Mouse (Mus musculus): Measurements from ENCODE around the gene Ntrk3. TPM values are rescaled to one million over a fixed set of nuclear protein-coding genes. Genes with fewer than 3 reads are reported as not detected.

Gene Ntrk3
- total RNA-seq, 1 experiment from 2014 or later: 1.9 TPM

DNA sequence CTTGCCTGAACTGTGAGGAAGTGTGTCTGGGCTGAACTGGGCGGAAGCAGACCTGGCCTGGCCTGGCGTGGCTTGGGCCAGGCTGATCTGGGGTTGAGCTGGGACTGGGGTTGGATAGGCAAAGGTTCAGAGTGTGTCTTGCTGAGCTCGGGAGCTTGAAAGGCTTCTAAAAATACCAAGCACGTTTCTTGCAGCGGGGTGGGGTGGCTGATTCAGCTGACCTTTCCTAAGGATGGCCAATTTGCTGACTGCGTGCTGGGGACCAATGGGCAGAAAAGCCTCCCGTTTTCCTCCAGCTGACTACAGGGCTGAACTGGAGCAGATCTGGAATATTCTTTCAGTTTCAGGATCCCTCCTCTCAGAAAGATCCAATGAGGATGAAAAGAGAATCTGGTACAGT, 148.0 kb downstream of the Ntrk3 start:
- no peak for ATAC-seq (ENCODE audit: extremely low read depth, insufficient number of reproducible peaks, low FRiP score, poor library complexity, severe bottlenecking)

DNA sequence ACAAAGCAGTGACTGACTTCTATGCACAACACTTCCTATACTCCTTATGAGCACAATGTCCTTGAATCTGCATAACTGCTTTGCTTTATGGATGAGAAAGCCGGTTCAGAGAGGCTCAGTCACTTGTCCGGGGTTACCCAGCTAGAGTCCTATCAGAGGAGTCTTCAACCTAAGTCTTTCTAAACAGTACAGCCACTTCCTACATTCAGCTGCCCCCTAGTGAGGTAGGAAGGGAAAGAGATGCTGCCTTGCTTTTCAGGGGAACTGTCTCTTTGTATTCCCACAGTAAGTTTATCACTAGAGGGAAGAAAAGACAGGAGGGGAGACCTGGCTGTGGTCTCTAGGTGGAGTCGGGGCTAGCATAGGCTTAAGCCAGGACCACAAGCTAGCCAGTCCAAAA, 151.0 kb downstream of the Ntrk3 start:
- no peak for ATAC-seq (ENCODE audit: extremely low read depth, insufficient number of reproducible peaks, low FRiP score, poor library complexity, severe bottlenecking)

DNA sequence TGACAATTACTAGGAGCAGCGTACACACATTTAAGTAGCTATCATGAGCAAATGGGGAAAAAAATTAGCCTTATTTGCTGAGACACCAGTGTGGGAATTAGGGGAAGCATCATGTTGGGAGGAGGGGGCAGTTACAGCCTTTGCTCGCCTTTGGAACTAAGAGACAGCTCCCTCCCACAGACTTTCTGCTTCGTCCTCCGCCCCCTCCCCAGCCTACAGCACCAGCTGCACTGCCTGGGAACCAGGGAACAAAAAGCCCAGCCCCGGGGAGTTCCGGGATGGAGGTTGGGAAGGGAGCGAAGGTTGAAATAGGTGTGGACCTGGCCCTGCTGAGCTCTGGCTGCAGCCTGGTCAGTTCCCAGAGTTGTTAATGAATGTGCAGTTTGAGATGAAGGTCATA, 151.9 kb downstream of the Ntrk3 start:
- no peak for ATAC-seq (ENCODE audit: extremely low read depth, insufficient number of reproducible peaks, low FRiP score, poor library complexity, severe bottlenecking)

DNA sequence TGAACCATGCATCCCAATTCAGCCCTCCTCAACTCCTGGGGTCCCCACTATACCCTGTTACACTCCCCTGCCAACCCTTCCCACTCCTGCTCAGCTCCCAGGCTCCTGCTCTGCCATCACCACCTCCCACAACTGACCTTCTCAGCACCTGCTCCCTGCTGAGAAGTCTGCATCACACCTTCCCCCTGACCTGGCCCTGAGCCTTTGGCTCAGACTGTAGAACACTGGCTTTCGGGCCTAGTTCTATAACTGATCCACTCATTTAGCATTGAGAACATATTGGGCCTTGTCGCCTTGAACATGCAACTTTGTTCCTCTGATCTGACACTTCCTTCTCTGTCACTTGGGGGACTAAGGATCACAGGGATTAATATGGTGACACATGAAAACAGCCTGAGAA, 152.9 kb downstream of the Ntrk3 start:
- no peak for ATAC-seq (ENCODE audit: extremely low read depth, insufficient number of reproducible peaks, low FRiP score, poor library complexity, severe bottlenecking)

DNA sequence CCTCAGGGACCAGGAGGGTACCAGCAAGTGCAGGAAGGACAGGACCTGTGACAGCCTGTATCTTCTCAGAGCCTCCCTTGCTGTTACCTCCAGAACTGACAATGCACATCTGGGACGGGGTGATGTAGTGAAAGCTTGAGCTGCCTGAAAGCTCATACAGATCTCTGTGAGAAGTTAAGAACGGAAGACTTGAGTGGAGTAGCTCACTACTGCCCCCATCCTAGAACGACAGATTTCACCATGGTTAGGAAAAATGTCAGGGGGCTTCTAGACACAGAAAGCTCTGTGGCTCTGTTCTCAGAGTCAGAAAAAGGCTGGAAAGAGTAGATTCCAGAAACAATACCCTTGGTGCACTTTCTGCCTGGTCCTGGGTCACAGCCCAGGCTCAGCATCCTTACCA, 153.3 kb downstream of the Ntrk3 start:
- no peak for ATAC-seq (ENCODE audit: extremely low read depth, insufficient number of reproducible peaks, low FRiP score, poor library complexity, severe bottlenecking)

DNA sequence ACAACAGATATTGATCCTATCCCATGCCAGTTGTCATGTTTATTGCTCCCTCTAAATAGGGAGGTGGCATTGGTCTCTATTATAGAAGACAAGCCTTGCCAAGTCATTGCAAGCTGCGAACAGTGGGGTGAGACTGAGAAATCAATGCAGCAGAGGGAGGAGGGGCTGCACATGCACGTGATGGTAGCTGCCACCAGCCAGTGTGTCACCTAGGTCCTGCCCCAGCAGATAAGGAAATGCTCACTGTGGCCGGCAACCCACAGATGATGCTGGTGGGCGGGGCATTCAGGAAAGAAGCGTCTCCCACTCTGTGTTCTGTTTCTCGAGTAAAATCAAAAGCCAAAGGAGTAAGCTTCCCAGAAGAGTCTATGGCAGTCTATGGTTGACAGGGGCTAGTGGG, 154.1 kb downstream of the Ntrk3 start:
- ATAC-seq (ENCODE audit: extremely low read depth, insufficient number of reproducible peaks, low FRiP score, poor library complexity, severe bottlenecking): no peak

DNA sequence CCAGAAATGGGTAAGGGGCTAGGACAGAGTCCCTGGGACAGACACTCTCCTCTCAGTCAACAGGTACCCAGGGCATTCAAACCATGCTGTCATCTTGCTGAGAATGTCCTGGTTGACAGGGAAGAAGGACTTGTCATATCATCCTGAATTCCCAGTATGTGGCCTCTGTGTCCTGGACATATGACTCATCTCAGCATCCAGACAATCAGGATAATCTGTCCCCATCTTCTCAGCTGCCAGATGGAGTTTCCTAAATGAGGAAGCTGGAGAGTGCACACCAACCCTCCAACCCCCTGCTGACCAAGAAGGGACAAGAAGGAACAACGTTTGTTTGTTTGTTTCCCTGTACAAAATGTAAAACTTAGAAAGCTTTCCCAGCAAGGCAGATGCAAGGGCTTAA, 156.5 kb downstream of the Ntrk3 start:
- ATAC-seq (ENCODE audit: extremely low read depth, insufficient number of reproducible peaks, low FRiP score, poor library complexity, severe bottlenecking): no peak

DNA sequence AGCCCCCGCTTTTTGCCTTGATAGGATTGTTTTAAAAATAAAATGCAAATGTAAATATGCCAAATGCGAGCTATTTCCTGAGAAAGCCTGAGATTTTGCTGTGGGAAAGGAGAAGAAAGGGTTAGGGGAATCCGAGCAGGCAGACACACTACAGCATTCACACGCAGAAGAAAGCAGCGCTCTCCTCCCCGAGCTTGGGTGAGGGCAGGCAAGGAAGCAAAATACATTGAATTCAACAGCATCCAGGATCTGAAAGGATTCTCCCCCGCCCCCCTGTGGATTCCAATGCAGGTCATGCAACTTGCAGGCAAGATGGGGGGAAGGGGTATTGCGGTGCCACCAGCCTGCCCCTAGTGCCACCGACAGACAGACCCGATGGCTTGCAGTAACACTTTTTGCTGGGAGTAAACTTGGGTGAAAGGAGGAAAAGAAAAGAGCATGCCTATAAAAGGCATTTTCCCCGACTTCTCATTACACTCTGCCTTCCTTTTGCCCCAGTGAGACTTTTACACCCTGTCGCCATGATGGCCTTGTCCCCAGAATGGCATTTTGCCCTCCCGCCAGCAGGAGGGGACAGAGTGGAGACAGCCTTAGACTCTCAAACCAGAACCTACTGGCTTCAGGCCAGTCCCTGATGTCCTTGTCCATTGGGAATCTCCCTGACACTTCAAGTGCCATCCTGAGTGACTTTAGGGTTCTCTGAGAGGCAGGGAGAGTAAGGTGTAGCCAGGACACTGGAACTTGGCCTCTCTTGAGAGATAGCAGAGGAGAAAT, 158.2 kb downstream of the Ntrk3 start:
- no peak for ATAC-seq (ENCODE audit: extremely low read depth, insufficient number of reproducible peaks, low FRiP score, poor library complexity, severe bottlenecking)

DNA sequence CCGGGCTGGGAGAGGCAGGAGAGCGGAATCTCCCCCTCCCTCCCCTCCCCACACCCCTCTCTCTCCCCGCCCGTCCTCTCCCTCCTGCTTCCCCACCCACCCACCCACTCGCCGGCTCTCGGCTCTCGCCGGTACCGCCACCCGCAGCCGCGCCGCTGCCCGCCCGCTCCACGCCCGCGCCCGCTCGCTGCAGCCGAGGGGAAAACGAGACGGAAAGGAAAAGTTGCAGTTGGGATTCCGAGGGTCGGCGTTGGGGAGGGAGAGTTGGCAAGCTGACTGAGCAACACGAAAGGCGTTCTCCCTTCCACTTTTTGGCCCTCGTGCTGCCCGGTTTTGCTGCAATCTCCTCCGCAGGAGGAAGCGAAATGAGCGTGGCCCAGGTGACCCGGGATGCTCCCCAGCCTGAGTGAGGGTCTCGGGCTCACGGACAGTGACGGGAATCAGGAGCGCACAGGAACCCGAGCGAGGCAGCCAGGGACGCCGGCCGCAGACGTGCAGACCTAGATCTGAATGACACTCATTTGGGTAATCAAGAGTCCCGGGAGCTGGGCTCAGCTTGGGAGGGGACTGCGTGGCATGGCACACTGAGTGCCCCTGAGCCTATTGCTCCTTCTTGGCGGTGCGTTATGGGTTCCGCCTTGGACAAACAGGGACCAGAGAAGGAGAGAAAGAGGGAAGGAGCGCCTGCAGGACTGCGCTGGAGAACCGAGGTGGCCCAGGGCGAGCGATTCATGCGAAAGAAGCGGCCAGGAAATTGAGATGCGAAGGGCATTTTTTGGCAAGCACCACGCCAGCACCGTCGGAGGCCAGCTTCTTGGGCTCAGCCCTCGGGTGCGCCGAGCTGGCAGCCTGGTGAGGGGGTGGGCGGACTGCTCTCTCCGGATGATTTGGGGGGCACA, 159.1 kb downstream of the Ntrk3 start:
- ATAC-seq (ENCODE audit: extremely low read depth, insufficient number of reproducible peaks, low FRiP score, poor library complexity, severe bottlenecking): no peak

DNA sequence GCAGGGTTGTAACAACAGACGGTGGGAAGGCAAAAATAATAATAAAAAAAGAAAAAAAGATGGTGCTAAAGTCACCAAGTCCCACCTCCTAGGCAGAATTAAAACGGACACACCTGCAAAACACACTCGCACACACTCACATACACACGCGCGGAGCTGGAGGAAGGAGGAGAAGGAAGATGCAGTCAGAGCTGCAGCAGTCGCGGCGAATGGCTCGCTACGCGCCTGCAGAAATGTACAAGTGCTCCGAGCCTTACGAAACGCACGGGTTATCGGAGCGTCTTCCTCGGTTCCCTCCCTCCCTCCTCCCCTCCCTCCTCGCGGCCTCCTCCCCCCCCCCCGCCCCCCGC, 159.7 kb downstream of the Ntrk3 start:
- no peak for ATAC-seq (ENCODE audit: extremely low read depth, insufficient number of reproducible peaks, low FRiP score, poor library complexity, severe bottlenecking)

DNA sequence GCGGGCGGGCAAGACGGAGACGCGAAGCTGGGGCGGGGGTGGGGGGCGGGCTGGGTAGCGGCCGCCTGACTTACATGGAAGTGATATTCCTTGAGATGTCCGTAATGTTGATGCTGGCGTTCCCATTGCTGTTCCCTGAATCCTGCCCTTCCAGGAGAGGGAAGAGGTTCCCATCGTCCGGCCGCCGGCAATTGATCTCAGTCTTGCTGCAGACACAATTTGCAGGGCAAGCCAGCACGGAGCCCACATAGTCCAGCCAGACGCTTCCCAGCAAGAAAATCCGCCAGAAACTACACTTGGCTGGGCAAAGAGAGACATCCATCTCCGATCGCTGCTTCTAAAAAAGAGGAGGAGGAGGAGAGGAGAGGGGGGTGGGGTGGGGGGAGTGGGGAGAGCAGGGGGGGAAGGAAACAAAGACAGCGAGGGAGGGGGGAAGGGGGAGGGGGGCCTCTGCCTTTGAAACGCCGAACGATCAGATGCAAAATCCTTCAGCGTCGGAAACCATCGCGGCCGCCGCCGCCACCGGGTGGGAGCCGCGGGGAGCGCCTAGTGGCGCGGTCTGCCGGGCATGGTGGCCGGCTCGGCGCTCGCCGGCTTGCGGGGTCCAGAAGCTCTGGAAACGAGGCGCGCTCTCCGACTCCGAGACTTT, 160.2 kb downstream of the Ntrk3 start:
- no peak for ATAC-seq (ENCODE audit: extremely low read depth, insufficient number of reproducible peaks, low FRiP score, poor library complexity, severe bottlenecking)

DNA sequence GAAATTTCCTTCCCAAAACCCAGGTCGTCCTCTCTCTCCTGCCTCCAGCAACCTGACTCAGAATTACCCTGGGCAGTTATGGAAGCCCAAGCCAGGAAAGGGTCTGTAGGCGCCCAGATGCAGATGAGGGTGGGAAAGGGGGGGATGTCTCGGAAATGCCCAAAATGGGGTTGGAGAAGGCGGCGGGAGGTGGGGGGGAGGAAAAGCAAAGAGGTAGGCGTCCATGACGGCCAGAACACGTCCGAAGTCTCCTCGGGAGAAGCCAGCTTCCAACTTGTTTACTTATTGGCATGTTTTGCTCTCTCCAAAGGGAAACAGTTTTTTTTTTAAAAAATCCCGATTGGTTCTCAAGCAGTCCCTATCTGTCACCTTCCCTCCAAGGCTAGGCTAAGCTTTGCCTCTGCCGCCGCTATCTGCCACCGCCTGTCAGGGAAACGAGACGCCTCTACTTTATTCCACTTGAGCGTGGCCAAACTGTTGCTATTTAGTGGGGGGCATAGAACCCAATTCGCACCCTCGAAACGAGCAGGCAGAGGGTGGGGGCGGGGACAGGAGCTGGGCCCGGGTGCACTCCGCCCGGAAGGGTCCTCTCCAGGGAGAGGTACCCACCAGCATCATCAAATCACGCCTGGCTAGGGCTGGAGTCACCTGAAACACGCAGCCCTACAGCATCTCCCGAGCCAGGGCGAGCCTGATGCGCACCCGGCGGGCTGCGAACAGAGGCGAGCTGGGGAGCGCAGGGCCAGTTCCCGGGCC, 160.9 kb downstream of the Ntrk3 start:
- ATAC-seq (ENCODE audit: extremely low read depth, insufficient number of reproducible peaks, low FRiP score, poor library complexity, severe bottlenecking): no peak

DNA sequence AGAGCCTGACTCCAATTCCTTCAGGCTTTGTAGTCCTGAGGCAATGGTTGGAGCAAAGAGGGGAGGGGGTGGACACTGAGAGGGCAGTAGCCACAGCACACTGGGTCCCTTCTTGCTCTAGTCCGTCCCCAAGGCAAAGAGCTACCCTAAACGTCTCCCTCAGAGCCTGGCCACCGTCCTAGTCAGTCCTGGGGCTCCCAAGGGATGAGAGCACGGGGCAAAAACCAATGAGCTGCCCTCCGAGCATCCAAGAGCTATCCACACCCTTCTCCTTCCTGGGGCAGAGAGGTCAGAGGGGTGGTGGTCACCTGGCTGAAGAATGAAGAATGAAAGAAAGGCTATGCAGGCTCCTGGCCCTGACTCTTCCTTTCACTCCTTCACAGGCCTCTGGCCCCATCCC, 161.6 kb downstream of the Ntrk3 start:
- no peak for ATAC-seq (ENCODE audit: extremely low read depth, insufficient number of reproducible peaks, low FRiP score, poor library complexity, severe bottlenecking)

DNA sequence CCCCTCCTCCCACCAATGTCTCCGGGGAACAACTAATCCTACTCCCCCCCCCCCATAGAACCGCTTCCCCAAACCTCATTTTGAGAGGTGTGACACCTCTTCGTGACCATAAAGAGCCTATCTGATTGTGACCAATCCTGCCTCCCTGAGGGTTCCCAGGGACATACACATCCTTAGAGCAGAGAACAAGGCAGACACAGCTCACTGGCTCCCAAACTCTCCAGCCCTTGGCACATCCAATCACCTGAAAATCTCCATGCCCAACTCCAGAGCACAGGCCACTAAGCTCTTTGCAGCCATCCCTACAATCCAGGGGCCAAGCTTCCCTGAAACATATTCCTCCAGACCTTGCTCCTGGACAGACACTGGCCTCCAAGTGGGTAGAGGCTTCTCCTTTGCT, 162.3 kb downstream of the Ntrk3 start:
- ATAC-seq (ENCODE audit: extremely low read depth, insufficient number of reproducible peaks, low FRiP score, poor library complexity, severe bottlenecking): no peak

DNA sequence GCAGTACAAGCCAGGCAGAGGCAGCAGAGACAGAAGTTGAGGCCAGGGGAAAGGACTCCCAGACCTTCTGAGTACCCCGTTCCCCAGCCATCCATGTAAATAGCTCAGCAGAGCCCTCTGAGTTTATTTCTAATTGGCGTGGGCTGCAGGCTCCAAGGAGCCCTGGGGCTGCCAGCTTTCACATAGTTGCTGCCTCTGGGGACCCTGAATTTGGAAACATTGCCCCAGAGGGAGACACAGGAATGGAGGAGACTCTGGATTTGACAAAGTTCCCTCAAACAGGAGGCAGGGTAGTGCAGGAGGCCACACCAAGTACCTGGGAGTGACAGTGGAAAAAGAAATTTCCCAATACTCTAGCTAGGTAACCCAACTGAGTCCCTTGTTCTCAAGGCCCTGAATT, 166.6 kb downstream of the Ntrk3 start:
- ATAC-seq (ENCODE audit: extremely low read depth, insufficient number of reproducible peaks, low FRiP score, poor library complexity, severe bottlenecking): no peak

DNA sequence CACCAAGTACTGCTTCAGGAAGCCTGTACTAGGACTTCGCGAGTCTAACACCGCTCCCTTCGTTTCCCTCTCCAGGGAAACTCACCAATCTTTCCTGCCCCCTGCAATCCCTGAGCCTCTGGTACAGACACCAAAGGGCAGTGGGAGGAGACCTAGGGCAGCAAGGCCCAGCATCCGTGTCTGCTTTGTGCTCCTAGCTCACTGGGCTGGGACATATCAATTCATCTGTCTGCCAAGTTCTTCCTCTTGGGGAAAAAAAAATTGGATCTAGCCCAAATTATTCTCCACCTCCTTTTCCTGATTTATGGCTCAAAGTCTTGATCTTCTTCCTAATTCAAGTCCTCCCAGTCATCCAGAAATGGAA, 168.6 kb downstream of the Ntrk3 start:
- ATAC-seq (ENCODE audit: extremely low read depth, insufficient number of reproducible peaks, low FRiP score, poor library complexity, severe bottlenecking): no peak

DNA sequence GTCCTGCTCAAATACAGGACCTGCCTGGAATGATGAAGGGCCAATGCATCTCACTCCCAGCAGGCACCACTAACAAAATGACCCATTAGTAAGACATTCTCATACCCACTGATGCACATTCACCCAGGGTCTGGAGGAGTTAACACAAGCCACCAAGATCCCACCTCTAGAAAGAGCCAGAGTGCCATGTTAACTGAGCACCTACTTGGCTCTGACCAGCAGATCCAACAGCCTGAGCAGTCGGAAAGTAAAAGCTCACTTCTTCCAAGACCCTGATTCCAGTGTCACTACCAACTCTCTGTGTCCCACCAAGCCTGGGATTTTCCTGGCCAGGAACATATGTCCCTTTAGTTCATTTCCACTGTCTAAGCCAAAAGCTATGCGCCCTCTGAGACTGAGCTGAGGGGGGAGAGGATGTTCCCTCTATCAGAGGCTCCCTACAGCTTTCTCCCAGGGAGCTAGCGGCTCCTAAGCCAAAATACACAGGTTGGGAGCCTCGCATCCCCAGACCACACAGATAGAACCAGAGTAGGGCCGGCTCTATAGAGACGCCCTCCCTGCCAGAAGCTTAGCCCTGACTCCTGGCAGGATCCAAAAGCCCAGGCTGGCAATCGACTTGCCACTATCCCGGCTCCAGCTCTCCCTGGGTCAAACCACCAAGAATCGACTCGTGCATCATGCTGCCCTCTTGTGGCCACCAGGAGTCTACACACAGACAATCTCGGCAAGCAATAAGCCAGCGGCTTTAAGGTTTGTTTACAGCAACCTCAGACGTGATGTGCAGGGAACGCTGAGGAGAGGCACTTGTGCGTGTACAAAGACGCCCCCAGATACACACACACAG, 169.2 kb downstream of the Ntrk3 start:
- no peak; the same call in 1 of the 2 replicates for ATAC-seq (ENCODE audit: extremely low read depth, insufficient number of reproducible peaks, low FRiP score, poor library complexity, severe bottlenecking)

DNA sequence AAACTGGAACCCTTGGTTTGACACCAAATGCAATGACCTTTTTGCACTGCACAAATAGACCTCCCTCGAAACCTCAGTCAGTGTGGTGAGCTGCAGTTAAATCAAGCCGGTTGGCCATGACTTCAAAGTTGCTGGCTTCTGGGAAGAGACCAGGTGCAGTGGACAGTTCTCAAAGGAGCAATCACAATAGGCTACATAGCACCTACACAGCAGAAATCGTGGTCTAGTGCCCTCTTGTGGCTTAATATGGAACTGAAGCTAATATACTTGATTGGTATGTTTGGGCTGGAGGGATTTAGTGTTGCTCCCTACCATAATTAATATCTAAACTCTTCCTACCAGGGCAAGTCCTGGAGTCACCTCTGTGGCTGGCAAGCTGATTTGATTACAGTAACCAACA, 171.2 kb downstream of the Ntrk3 start:
- no peak for ATAC-seq (ENCODE audit: extremely low read depth, insufficient number of reproducible peaks, low FRiP score, poor library complexity, severe bottlenecking)

Measured in neutrophil, adult 5-6 weeks (primary cell).